Mouse (Mus musculus): ENCODE measurements around the gene Strn3. TPM values are rescaled to one million over a fixed set of nuclear protein-coding genes. Genes with fewer than 3 reads are reported as not detected.
"Not testable (repeated sequence)": the region's sequence is repeated elsewhere in the genome, so short reads cannot be mapped to it uniquely, and the experiment has no call there.

Strn3 gene
- total and polyA plus RNA-seq, 2 experiments from 2014 or later, result 30.8 to 92.8 TPM

DNA sequence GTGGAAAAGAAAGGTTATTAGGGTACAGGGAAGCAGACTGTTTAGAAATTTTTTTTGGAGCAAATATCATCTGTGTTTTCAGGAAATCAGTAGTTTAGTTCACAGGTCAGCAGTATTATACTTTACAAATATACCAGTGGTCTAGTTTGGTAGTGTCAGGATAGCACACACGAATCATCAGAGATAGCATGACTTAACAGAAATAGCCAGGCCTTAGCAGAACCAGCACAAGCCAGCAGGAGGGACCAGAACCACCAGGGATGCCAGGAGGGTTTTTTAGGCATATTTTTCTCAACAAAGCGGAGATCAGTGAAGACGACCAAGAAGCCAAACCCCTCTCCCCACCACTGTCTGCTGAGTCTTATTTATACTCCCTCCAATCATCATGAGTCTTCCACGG lies 18.4 kb downstream of the Strn3 start:
- no peaks in the 10 kb centered on the region for H3K9me3 ChIP-seq (ENCODE audit: low read length)
- H3K27ac ChIP-seq (ENCODE audit: low read depth, low read length), result no peak overlapping the region
- no peak overlapping the region for H3K9ac ChIP-seq
- DNase-seq (no peak), ATAC-seq (no peak)
- 67% methylated on average over 4 of the region's 4 CpGs for WGBS
- H3K36me3 ChIP-seq (ENCODE audit: insufficient read depth), result no peaks in the 10 kb centered on the region
- TF ChIP-seq CTCF (IDR thresholded peaks at IDR 0.05; ENCODE audit: low read depth), result no peak
- no peaks in the 10 kb centered on the region for H3K4me1 ChIP-seq (ENCODE audit: insufficient read depth)
- no peak overlapping the region for H3K4me3 ChIP-seq (ENCODE audit: low read depth, low read length)
- no peak overlapping the region for H3K4me2 ChIP-seq (ENCODE audit: low read depth)
- H3K27me3 ChIP-seq (ENCODE audit: insufficient read depth, low read length), result no peaks in the 10 kb centered on the region

DNA sequence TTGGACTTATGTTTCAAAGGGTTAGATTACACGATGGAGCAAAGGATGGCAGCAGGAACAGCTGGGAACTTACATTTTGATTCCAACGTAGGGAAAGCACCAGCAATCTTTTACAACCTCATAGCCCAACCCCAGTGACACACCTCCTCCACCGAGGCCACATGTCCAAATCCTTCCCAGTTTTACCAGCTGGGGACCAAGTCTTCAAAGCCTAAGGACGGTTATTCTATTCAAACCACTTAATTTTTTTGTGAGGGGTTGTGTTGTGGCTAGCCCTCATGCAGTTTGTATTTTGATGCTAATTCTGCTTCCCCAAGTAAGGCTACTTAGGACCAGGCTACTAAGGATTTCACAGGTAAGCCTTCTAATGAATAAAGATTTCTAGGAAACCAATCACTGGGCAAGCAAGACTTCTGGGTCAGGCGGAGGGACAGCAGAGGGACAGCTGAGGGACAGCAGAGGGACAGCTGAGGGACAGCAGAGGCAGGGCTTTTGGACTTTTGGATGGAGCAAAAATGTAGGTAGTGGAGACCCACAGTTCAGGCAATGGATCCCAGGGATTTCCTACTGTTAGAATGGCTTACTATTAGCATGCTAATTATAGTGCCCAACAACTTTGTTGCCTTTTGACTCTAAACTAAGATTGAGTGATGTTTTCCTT lies 20.3 kb downstream of the Strn3 start:
- no peak overlapping the region for H3K9ac ChIP-seq
- no peak overlapping the region for H3K4me2 ChIP-seq (ENCODE audit: low read depth)
- H3K27ac ChIP-seq (ENCODE audit: low read depth, low read length), result no peak overlapping the region
- TF ChIP-seq CTCF (IDR thresholded peaks at IDR 0.05; ENCODE audit: low read depth), result no peak
- DNase-seq (no peak), ATAC-seq (no peak)
- no peaks in the 10 kb centered on the region for H3K36me3 ChIP-seq (ENCODE audit: insufficient read depth)
- no peak overlapping the region for H3K4me3 ChIP-seq (ENCODE audit: low read depth, low read length)
- WGBS, result 27% methylated on average over 5 of the region's 5 CpGs
- no peaks in the 10 kb centered on the region for H3K4me1 ChIP-seq (ENCODE audit: insufficient read depth)
- no peaks in the 10 kb centered on the region for H3K9me3 ChIP-seq (ENCODE audit: low read length)
- no peaks in the 10 kb centered on the region for H3K27me3 ChIP-seq (ENCODE audit: insufficient read depth, low read length)

DNA sequence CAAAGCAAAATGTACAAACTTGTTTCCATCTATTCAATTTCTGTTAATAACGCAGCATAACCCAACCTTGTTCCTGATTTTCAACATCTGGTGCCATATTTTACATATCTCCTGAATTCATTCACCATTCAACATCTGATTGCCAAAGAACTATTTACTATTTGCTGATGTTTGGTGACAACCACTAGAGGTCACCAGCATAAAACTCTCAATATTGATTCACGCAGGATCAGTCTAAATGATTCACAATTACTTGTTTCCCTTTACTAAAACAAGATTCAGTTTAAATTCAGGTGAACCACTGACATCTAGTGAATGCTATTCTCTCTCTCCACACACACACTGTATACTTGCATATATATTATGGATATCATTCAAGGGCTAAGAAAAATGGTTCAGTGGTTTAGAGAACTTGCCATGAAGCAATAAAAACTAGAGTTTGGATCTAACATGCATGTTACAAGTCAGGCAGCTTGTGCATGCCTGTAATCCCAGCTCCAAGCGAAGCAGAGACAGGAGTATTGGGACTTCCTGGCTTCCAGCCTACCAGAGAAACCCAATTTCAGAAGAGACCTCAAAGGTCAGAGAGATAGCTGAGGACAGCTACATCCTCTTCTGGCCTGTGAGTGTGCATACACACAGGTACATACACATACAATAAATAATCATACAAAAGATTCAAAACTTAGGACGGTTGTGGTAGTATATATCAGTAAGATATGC lies 24.8 kb downstream of the Strn3 start:
- no peaks in the 10 kb centered on the region for H3K27me3 ChIP-seq (ENCODE audit: insufficient read depth, low read length)
- no peaks in the 10 kb centered on the region for H3K36me3 ChIP-seq (ENCODE audit: insufficient read depth)
- no peak overlapping the region for H3K4me2 ChIP-seq (ENCODE audit: low read depth)
- DNase-seq (peak; percentile 22), ATAC-seq (no peak)
- peak; percentile 61 for TF ChIP-seq CTCF (IDR thresholded peaks at IDR 0.05; ENCODE audit: low read depth)
- H3K9ac ChIP-seq, result no peak overlapping the region
- WGBS, result 67% methylated on average over 4 of the region's 4 CpGs
- H3K4me3 ChIP-seq (ENCODE audit: low read depth, low read length), result no peak overlapping the region
- no peaks in the 10 kb centered on the region for H3K4me1 ChIP-seq (ENCODE audit: insufficient read depth)
- no peaks in the 10 kb centered on the region for H3K9me3 ChIP-seq (ENCODE audit: low read length)
- H3K27ac ChIP-seq (ENCODE audit: low read depth, low read length), result peak overlapping the region; percentile 35; the same call in 1 of the 2 replicates

DNA sequence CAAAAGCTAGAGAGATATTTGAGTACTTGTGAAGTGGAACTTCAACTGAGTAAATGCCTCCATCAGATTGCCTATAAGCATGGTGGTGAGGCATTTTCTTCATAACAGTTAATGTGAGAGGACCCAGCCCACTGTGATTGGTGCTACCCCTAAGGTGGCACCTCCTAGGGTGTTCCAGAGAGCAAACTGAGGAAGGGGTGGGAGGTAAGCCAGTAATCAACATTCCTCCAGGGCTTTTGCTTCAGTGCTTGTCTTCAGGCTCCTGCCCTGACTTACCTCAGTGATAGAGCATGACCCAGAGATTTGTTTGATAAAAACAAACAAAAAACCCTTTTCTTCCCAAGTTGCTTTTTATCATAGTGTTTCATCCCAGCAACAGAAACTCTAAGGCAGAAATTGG lies 27.8 kb downstream of the Strn3 start:
- ATAC-seq, result no peak
- Histone ChIP-seq H3K36me3 (ENCODE audit: insufficient read depth) (no peaks in the 10 kb centered on the region), H3K4me3 (ENCODE audit: low read depth, low read length) (no peak overlapping the region), H3K9ac (no peak overlapping the region), H3K4me2 (ENCODE audit: low read depth) (no peak overlapping the region), H3K9me3 (ENCODE audit: low read length) (no peaks in the 10 kb centered on the region), H3K4me1 (ENCODE audit: insufficient read depth) (no peaks in the 10 kb centered on the region), H3K27me3 (ENCODE audit: insufficient read depth, low read length) (no peaks in the 10 kb centered on the region), H3K27ac (ENCODE audit: low read depth, low read length) (no peak overlapping the region)
- TF ChIP-seq CTCF (IDR thresholded peaks at IDR 0.05; ENCODE audit: low read depth), result no peak
- DNase-seq, result no peak

DNA sequence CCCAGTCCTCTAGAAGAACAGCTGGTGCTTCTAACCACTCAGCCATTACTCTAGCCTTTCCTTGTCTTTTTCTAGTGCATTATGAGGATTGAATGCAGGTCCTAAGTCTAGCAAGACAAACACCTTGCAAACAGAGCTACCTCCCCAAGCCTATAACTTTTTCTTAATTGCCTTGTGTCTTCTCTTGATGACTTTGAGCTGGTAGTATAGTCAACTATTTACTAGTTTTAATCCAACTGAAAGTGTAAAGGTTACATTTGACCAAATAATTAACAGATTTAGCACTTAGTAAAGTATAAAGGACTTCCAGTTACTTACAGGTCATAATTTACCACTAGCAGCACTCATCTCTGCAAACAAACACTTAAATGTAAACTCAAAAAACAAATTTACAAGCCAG lies 28.7 kb downstream of the Strn3 start:
- Histone ChIP-seq H3K27me3 (ENCODE audit: insufficient read depth, low read length) (no peaks in the 10 kb centered on the region), H3K4me3 (ENCODE audit: low read depth, low read length) (no peak overlapping the region), H3K27ac (ENCODE audit: low read depth, low read length) (no peak overlapping the region), H3K4me2 (ENCODE audit: low read depth) (no peak overlapping the region), H3K9ac (no peak overlapping the region), H3K9me3 (ENCODE audit: low read length) (no peaks in the 10 kb centered on the region), H3K4me1 (ENCODE audit: insufficient read depth) (no peaks in the 10 kb centered on the region), H3K36me3 (ENCODE audit: insufficient read depth) (no peaks in the 10 kb centered on the region)
- no peak for ATAC-seq
- DNase-seq, result no peak
- no peak for TF ChIP-seq CTCF (IDR thresholded peaks at IDR 0.05; ENCODE audit: low read depth)

DNA sequence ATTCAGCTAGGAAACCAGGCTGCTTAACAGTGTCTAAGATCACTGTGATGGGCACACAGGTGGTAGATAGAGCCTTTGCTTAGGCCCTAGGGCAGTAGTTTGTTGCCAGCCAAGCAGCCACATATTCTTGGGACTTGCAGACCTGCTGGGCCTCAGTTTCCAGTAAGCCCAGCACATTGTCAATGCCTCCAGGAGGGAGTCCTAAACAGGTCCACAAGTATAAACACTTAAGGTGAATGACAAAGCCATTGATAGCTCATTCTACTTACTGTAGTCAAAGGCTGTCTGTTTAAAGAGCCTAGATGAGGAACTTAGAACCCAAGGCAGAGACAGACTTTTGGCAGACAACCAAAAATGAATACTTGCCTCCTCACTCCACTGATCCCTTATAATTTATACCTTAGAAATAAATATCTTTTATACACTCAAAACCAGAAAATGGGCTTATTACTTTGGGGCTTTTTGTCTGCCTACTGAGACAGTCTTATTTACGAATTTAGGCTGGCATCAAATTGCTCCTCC lies 35.7 kb downstream of the Strn3 start:
- DNase-seq, result no peak
- Histone ChIP-seq H3K9ac (no peak overlapping the region), H3K4me2 (ENCODE audit: low read depth) (no peak overlapping the region), H3K27ac (ENCODE audit: low read depth, low read length) (no peak overlapping the region), H3K27me3 (ENCODE audit: insufficient read depth, low read length) (no peaks in the 10 kb centered on the region), H3K36me3 (ENCODE audit: insufficient read depth) (no peaks in the 10 kb centered on the region; the same call in 1 of the 2 replicates), H3K9me3 (ENCODE audit: low read length) (no peaks in the 10 kb centered on the region), H3K4me3 (ENCODE audit: low read depth, low read length) (no peak overlapping the region), H3K4me1 (ENCODE audit: insufficient read depth) (no peaks in the 10 kb centered on the region)
- WGBS, result 67% methylated on average over 1 of the region's 1 CpGs
- TF ChIP-seq CTCF (IDR thresholded peaks at IDR 0.05; ENCODE audit: low read depth), result no peak
- no peak for ATAC-seq

DNA sequence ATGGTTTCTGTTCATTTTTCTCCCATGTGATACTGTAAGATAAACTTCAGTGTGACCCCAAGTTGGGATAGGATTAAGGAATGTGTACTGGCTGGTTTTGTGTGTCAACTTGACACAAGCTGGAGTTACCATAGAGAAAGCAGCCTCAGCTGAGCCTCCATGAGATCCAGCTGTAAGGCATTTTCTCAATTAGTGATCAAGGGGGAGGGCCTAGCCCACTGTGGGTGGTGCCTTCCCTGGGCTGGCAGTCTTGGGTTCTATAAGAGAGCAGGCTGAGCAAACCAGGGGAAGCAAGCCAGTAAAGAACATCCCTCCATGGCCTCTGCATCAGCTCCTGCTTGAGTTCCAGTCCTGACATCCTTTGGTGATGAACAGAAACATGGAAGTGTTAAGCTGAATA lies 42.3 kb downstream of the Strn3 start:
- not testable (repeated sequence) for H3K4me2 ChIP-seq (ENCODE audit: low read depth); H3K9me3 ChIP-seq (ENCODE audit: low read length); H3K27ac ChIP-seq (ENCODE audit: low read depth, low read length); H3K27me3 ChIP-seq (ENCODE audit: insufficient read depth, low read length); ATAC-seq; H3K4me1 ChIP-seq (ENCODE audit: insufficient read depth); H3K4me3 ChIP-seq (ENCODE audit: low read depth, low read length); H3K9ac ChIP-seq; DNase-seq
- H3K36me3 ChIP-seq (ENCODE audit: insufficient read depth), result peaks cover 15% of the 10 kb centered on the region
